Mouse (Mus musculus): ENCODE results near the gene Dgkb. TPM values are rescaled to one million over a fixed set of nuclear protein-coding genes. Genes with fewer than 3 reads are reported as not detected.

Gene Dgkb
- polyA plus RNA-seq, 1 experiment from 2014 or later: 1.6 TPM

DNA sequence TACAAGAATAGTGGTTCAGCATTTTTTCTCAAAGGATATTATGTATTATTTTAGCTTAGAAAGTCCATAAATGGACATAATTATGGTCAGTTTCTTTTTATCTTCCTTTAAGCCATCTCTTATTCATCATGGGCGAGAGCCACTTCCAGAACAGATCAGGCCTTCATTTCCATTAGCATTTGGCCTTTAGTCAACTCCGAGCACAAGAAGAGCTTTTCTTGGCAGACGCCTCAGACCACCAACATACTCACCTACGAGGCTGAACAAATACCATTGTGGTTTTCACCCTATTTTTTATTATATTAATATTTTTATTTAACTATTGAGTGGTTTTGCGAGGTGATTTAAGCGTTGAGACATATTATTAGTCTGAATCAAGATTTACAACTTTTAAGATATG lies 759.6 kb downstream of the Dgkb start:
- H3K36me3 ChIP-seq (ENCODE audit: control insufficient read depth, insufficient read depth, low read length): no peaks in the 10 kb centered on the region
- ATAC-seq (ENCODE audit: insufficient read depth, low FRiP score, low TSS enrichment): no peak

GRCm38 (mm10) chr12:38579191-38579817 lies 761.8 kb downstream of the Dgkb start:
- Histone ChIP-seq H3K27ac (ENCODE audit: low read depth, low read length) (no peak overlapping the region), H3K36me3 (ENCODE audit: control insufficient read depth, insufficient read depth, low read length) (no peaks in the 10 kb centered on the region), H3K27me3 (ENCODE audit: control insufficient read depth, insufficient read depth, low read length) (no peaks in the 10 kb centered on the region), H3K4me3 (ENCODE audit: low read depth, low read length) (no peak overlapping the region), H3K4me1 (ENCODE audit: control insufficient read depth, insufficient read depth, low read length) (no peaks in the 10 kb centered on the region), H3K9me3 (ENCODE audit: control insufficient read depth, low read length) (no peaks in the 10 kb centered on the region), H3K4me2 (ENCODE audit: low read depth) (no peak overlapping the region), H3K9ac (ENCODE audit: low read length) (no peak overlapping the region)
- WGBS: 63% methylated on average over 5 of the region's 5 CpGs
- DNase-seq (ENCODE audit: low spot score): no peak
- ATAC-seq (ENCODE audit: insufficient read depth, low FRiP score, low TSS enrichment): no peak

More for the DNA sequence above, 759.6 kb downstream of the Dgkb start:
- Histone ChIP-seq H3K9ac (ENCODE audit: low read length) (no peak overlapping the region), H3K27me3 (ENCODE audit: control insufficient read depth, insufficient read depth, low read length) (no peaks in the 10 kb centered on the region), H3K4me1 (ENCODE audit: control insufficient read depth, insufficient read depth, low read length) (no peaks in the 10 kb centered on the region), H3K9me3 (ENCODE audit: control insufficient read depth, low read length) (no peaks in the 10 kb centered on the region), H3K27ac (ENCODE audit: low read depth, low read length) (no peak overlapping the region), H3K4me3 (ENCODE audit: low read depth, low read length) (no peak overlapping the region), H3K4me2 (ENCODE audit: low read depth) (no peak overlapping the region)
- DNase-seq (ENCODE audit: low spot score): no peak
- WGBS: 90% methylated on average over 6 of the region's 6 CpGs

GRCm38 (mm10) chr12:38586368-38586865 lies 768.9 kb downstream of the Dgkb start:
- no peaks in the 10 kb centered on the region for H3K4me1 ChIP-seq (ENCODE audit: control insufficient read depth, insufficient read depth, low read length)
- 83% methylated on average over 4 of the region's 4 CpGs for WGBS

GRCm38 (mm10) chr12:38589951-38590350 lies 772.4 kb downstream of the Dgkb start:
- Histone ChIP-seq H3K9ac (ENCODE audit: low read length) (no peak overlapping the region), H3K27ac (ENCODE audit: low read depth, low read length) (no peak overlapping the region), H3K4me3 (ENCODE audit: low read depth, low read length) (no peak overlapping the region), H3K27me3 (ENCODE audit: control insufficient read depth, insufficient read depth, low read length) (no peaks in the 10 kb centered on the region), H3K4me1 (ENCODE audit: control insufficient read depth, insufficient read depth, low read length) (no peaks in the 10 kb centered on the region), H3K9me3 (ENCODE audit: control insufficient read depth, low read length) (no peaks in the 10 kb centered on the region), H3K4me2 (ENCODE audit: low read depth) (no peak overlapping the region), H3K36me3 (ENCODE audit: control insufficient read depth, insufficient read depth, low read length) (no peaks in the 10 kb centered on the region)
- no peak for DNase-seq (ENCODE audit: low spot score)
- no peak for ATAC-seq (ENCODE audit: insufficient read depth, low FRiP score, low TSS enrichment)

More at GRCm38 (mm10) chr12:38586368-38586865, 768.9 kb downstream of the Dgkb start:
- Histone ChIP-seq H3K4me3 (ENCODE audit: low read depth, low read length) (no peak overlapping the region), H3K27me3 (ENCODE audit: control insufficient read depth, insufficient read depth, low read length) (no peaks in the 10 kb centered on the region), H3K4me2 (ENCODE audit: low read depth) (no peak overlapping the region), H3K9ac (ENCODE audit: low read length) (no peak overlapping the region), H3K9me3 (ENCODE audit: control insufficient read depth, low read length) (no peaks in the 10 kb centered on the region), H3K36me3 (ENCODE audit: control insufficient read depth, insufficient read depth, low read length) (no peaks in the 10 kb centered on the region), H3K27ac (ENCODE audit: low read depth, low read length) (no peak overlapping the region)
- DNase-seq (ENCODE audit: low spot score) (no peak), ATAC-seq (ENCODE audit: insufficient read depth, low FRiP score, low TSS enrichment) (no peak)

GRCm38 (mm10) chr12:38593653-38594052 lies 776.1 kb downstream of the Dgkb start:
- DNase-seq (ENCODE audit: low spot score) (no peak), ATAC-seq (ENCODE audit: insufficient read depth, low FRiP score, low TSS enrichment) (no peak)
- no peak overlapping the region for H3K4me3 ChIP-seq (ENCODE audit: low read depth, low read length)
- no peaks in the 10 kb centered on the region for H3K36me3 ChIP-seq (ENCODE audit: control insufficient read depth, insufficient read depth, low read length)
- H3K4me1 ChIP-seq (ENCODE audit: control insufficient read depth, insufficient read depth, low read length): peaks cover 3% of the 10 kb centered on the region; the same call in 1 of the 2 replicates
- WGBS: 92% methylated on average over 2 of the region's 2 CpGs
- H3K27me3 ChIP-seq (ENCODE audit: control insufficient read depth, insufficient read depth, low read length): no peaks in the 10 kb centered on the region
- H3K27ac ChIP-seq (ENCODE audit: low read depth, low read length): no peak overlapping the region
- H3K4me2 ChIP-seq (ENCODE audit: low read depth): no peak overlapping the region
- no peak overlapping the region for H3K9ac ChIP-seq (ENCODE audit: low read length)
- no peaks in the 10 kb centered on the region for H3K9me3 ChIP-seq (ENCODE audit: control insufficient read depth, low read length)

GRCm38 (mm10) chr12:38594055-38594454 lies 776.5 kb downstream of the Dgkb start:
- WGBS: 57% methylated on average over 3 of the region's 3 CpGs
- no peak overlapping the region for H3K9ac ChIP-seq (ENCODE audit: low read length)
- no peaks in the 10 kb centered on the region for H3K9me3 ChIP-seq (ENCODE audit: control insufficient read depth, low read length)
- H3K27ac ChIP-seq (ENCODE audit: low read depth, low read length): no peak overlapping the region
- no peaks in the 10 kb centered on the region for H3K36me3 ChIP-seq (ENCODE audit: control insufficient read depth, insufficient read depth, low read length)
- H3K4me1 ChIP-seq (ENCODE audit: control insufficient read depth, insufficient read depth, low read length): peaks cover 3% of the 10 kb centered on the region; the same call in 1 of the 2 replicates
- no peaks in the 10 kb centered on the region for H3K27me3 ChIP-seq (ENCODE audit: control insufficient read depth, insufficient read depth, low read length)
- no peak for ATAC-seq (ENCODE audit: insufficient read depth, low FRiP score, low TSS enrichment)
- no peak for DNase-seq (ENCODE audit: low spot score)
- no peak overlapping the region for H3K4me2 ChIP-seq (ENCODE audit: low read depth)
- H3K4me3 ChIP-seq (ENCODE audit: low read depth, low read length): no peak overlapping the region

DNA sequence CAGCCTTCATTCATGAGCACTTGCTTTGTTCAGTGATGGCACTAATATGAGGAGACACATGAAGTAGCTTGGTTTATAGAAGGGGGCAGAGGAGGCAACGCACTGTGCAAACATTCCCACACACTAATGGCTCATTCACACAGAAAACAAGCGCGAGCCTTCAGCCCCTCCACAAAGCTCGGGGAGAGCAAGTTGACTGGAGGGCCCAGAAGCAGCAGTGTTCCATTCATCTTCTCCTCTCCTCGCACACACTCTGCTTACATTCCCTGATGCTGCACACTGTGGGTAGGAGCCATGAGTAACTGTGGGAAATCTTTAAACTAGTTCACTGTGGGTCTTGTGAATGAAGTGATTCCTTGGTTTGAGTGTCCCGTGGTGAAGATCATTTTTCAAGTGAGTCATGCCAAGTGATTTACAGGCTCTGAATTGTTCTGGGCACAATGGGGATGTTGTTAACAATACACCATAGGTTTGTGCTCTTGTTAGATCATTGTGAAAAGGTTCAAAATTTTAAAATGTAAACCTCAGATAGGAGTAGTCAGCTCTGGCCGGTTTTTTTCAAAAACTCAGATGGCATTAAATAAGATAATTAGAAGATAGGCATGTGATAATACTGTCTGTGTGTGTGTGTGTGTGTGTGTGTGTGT lies 779.0 kb downstream of the Dgkb start:
- H3K9me3 ChIP-seq (ENCODE audit: control insufficient read depth, low read length): no peaks in the 10 kb centered on the region
- ATAC-seq (ENCODE audit: insufficient read depth, low FRiP score, low TSS enrichment) (peak; percentile 88), DNase-seq (ENCODE audit: low spot score) (peak; percentile 61)
- H3K4me2 ChIP-seq (ENCODE audit: low read depth): no peak overlapping the region
- H3K27ac ChIP-seq (ENCODE audit: low read depth, low read length): peak overlapping the region; percentile 21
- H3K36me3 ChIP-seq (ENCODE audit: control insufficient read depth, insufficient read depth, low read length): no peaks in the 10 kb centered on the region
- H3K4me1 ChIP-seq (ENCODE audit: control insufficient read depth, insufficient read depth, low read length): peaks cover 3% of the 10 kb centered on the region; the same call in 1 of the 2 replicates
- H3K4me3 ChIP-seq (ENCODE audit: low read depth, low read length): no peak overlapping the region
- no peaks in the 10 kb centered on the region for H3K27me3 ChIP-seq (ENCODE audit: control insufficient read depth, insufficient read depth, low read length)
- no peak overlapping the region for H3K9ac ChIP-seq (ENCODE audit: low read length)
- 25% methylated on average over 7 of the region's 7 CpGs for whole genome bisulfite sequencing

- ATAC-seq (ENCODE audit: insufficient read depth, low FRiP score, low TSS enrichment) (peak; percentile 26; the same call in 1 of the 2 replicates), DNase-seq (ENCODE audit: low spot score) (no peak)
- Histone ChIP-seq H3K4me3 (ENCODE audit: low read depth, low read length) (no peak overlapping the region), H3K4me1 (ENCODE audit: control insufficient read depth, insufficient read depth, low read length) (peaks cover 3% of the 10 kb centered on the region; the same call in 1 of the 2 replicates), H3K27me3 (ENCODE audit: control insufficient read depth, insufficient read depth, low read length) (no peaks in the 10 kb centered on the region), H3K9ac (ENCODE audit: low read length) (no peak overlapping the region), H3K36me3 (ENCODE audit: control insufficient read depth, insufficient read depth, low read length) (no peaks in the 10 kb centered on the region), H3K4me2 (ENCODE audit: low read depth) (no peak overlapping the region), H3K9me3 (ENCODE audit: control insufficient read depth, low read length) (no peaks in the 10 kb centered on the region), H3K27ac (ENCODE audit: low read depth, low read length) (no peak overlapping the region)
- WGBS: 48% methylated on average over 2 of the region's 2 CpGs
Observed at GRCm38 (mm10) chr12:38598096-38598495, 780.6 kb downstream of the Dgkb start.
